Mouse (Mus musculus): ENCODE results near the gene Ttc37. TPM values are rescaled to one million over a fixed set of nuclear protein-coding genes. Genes with fewer than 3 reads are reported as not detected.
A peak's percentile ranks its signal among the peaks of the same experiment; 100 is the strongest.

The Ttc37 gene
- 12.5 and 18.6 TPM in 2 replicates for polyA plus RNA-seq (2012; ENCODE audit: insufficient read depth, insufficient read length, missing spikeins)

GRCm38 (mm10) chr13:76098493-76099303, at the start of gene Ttc37, which contains the start of gene Arsk:
Gene Ttc37 (plus strand): TSS chr13:76098734.
Gene Arsk (minus strand): TSS chr13:76098660.
- Histone ChIP-seq H3K4me1 (ENCODE audit: control insufficient read depth, insufficient read depth, insufficient read length, low read length) (no peaks in the 10 kb centered on the region; the same call in 1 of the 2 replicates), H3K27ac (replicated peaks; ENCODE audit: low read depth, low read length) (peak within 1 kb of the TSS; percentile 91), H3K4me3 (ENCODE audit: insufficient read depth, low read depth, low read length) (peak within 1 kb of the TSS; percentile 86)

- peaks cover 4% of the 10 kb centered on the region; the same call in 1 of the 2 replicates for H3K4me1 ChIP-seq (ENCODE audit: control insufficient read depth, insufficient read depth, insufficient read length, low read length)
- H3K27ac ChIP-seq (replicated peaks; ENCODE audit: low read depth, low read length) = no peak overlapping the region
- H3K4me3 ChIP-seq (ENCODE audit: insufficient read depth, low read depth, low read length) = peak overlapping the region; percentile 51
Measured at GRCm38 (mm10) chr13:76055391-76056232, 42.9 kb upstream of the Ttc37 start.

GRCm38 (mm10) chr13:76056261-76056724, 42.2 kb upstream of the Ttc37 start:
- Histone ChIP-seq H3K27ac (replicated peaks; ENCODE audit: low read depth, low read length) (no peak overlapping the region), H3K4me1 (ENCODE audit: control insufficient read depth, insufficient read depth, insufficient read length, low read length) (peaks cover 4% of the 10 kb centered on the region; the same call in 1 of the 2 replicates), H3K4me3 (ENCODE audit: insufficient read depth, low read depth, low read length) (peak overlapping the region; percentile 51)

- Histone ChIP-seq H3K27ac (replicated peaks; ENCODE audit: low read depth, low read length) (no peak within 1 kb of the TSS), H3K4me1 (ENCODE audit: control insufficient read depth, insufficient read depth, insufficient read length, low read length) (peaks cover 4% of the 10 kb centered on the region; the same call in 1 of the 2 replicates), H3K4me3 (ENCODE audit: insufficient read depth, low read depth, low read length) (peak within 1 kb of the TSS; percentile 51)
Measured at GRCm38 (mm10) chr13:76056896-76057266, 41.7 kb upstream of the Ttc37 start, which contains the start of gene Gpr150. Gene Gpr150 (minus strand): TSS chr13:76056996.

DNA sequence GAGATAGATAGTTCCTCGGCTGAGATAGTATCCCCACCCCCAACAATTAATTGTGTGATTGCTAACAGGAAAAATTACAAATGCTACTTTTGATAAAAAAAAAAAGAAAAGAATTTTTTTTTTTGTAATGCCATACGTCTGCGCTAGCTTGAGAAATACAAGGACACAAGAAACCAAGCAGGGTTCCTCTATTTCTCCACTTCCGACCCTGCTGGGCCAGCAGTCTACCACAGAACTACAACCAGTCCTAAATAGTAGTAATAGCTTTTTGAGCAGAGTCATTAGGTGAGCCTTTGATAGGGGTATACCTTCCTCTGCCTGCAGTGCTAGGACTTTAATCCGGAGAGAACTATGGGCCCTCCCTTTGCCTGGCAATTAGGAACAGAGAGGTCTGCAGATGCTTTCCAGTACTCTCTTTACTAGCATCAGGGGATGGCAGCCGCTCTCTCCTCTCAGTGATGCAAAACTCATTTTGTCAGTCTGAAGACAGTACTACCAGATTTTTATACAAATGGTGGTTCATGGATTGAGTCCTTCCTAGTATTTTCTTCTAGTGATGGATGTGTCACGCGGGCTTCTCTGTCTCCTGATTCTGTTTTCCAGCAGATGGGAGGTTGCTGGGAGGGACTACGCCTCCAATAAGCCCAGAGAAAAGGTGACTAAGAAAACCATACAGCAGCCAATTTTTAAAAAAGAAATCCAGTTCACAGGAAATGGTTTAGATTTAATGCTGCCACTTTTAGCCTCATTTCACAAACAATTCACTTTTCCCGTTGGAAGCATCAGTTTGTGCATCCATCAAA, 41.1 kb upstream of the Ttc37 start:
- Histone ChIP-seq H3K4me3 (ENCODE audit: insufficient read depth, low read depth, low read length) (no peak overlapping the region), H3K27ac (replicated peaks; ENCODE audit: low read depth, low read length) (no peak overlapping the region), H3K4me1 (ENCODE audit: control insufficient read depth, insufficient read depth, insufficient read length, low read length) (peaks cover 4% of the 10 kb centered on the region; the same call in 1 of the 2 replicates)

- no peak overlapping the region for H3K27ac ChIP-seq (replicated peaks; ENCODE audit: low read depth, low read length)
Measured at GRCm38 (mm10) chr13:76059591-76059990, 38.9 kb upstream of the Ttc37 start.

DNA sequence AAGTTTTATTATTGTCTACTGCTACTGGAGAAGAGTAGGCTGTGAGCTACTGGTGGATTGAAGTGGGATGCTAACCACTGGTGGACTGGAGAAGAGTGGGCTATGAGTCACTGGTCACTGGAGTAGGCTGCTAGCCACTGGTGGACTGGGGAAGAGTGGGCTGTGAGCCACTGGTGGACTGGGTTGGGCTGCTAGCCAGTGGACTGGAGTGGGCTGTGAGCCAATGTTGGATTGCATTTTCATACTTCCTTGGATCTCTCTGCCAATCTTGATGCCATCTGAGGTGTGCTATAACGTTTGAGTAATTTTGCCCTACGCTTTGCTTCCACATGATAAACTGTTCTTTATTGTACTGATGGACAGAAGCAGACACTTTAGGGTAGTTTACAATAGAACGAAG, 36.4 kb upstream of the Ttc37 start:
- no peak overlapping the region for H3K27ac ChIP-seq (replicated peaks; ENCODE audit: low read depth, low read length)
- H3K4me1 ChIP-seq (ENCODE audit: control insufficient read depth, insufficient read depth, insufficient read length, low read length) = no peaks in the 10 kb centered on the region
- no peak overlapping the region for H3K4me3 ChIP-seq (ENCODE audit: insufficient read depth, low read depth, low read length)

More at GRCm38 (mm10) chr13:76059591-76059990, 38.9 kb upstream of the Ttc37 start:
- Histone ChIP-seq H3K4me1 (ENCODE audit: control insufficient read depth, insufficient read depth, insufficient read length, low read length) (peaks cover 4% of the 10 kb centered on the region; the same call in 1 of the 2 replicates), H3K4me3 (ENCODE audit: insufficient read depth, low read depth, low read length) (no peak overlapping the region)

GRCm38 (mm10) chr13:76062569-76062968, 36.0 kb upstream of the Ttc37 start:
- H3K4me3 ChIP-seq (ENCODE audit: insufficient read depth, low read depth, low read length) = no peak overlapping the region
- H3K27ac ChIP-seq (replicated peaks; ENCODE audit: low read depth, low read length) = no peak overlapping the region
- no peaks in the 10 kb centered on the region for H3K4me1 ChIP-seq (ENCODE audit: control insufficient read depth, insufficient read depth, insufficient read length, low read length)

- Histone ChIP-seq H3K27ac (replicated peaks; ENCODE audit: low read depth, low read length) (no peak overlapping the region), H3K4me3 (ENCODE audit: insufficient read depth, low read depth, low read length) (no peak overlapping the region), H3K4me1 (ENCODE audit: control insufficient read depth, insufficient read depth, insufficient read length, low read length) (no peaks in the 10 kb centered on the region)
Measured at GRCm38 (mm10) chr13:76063548-76063947, 35.0 kb upstream of the Ttc37 start.

DNA sequence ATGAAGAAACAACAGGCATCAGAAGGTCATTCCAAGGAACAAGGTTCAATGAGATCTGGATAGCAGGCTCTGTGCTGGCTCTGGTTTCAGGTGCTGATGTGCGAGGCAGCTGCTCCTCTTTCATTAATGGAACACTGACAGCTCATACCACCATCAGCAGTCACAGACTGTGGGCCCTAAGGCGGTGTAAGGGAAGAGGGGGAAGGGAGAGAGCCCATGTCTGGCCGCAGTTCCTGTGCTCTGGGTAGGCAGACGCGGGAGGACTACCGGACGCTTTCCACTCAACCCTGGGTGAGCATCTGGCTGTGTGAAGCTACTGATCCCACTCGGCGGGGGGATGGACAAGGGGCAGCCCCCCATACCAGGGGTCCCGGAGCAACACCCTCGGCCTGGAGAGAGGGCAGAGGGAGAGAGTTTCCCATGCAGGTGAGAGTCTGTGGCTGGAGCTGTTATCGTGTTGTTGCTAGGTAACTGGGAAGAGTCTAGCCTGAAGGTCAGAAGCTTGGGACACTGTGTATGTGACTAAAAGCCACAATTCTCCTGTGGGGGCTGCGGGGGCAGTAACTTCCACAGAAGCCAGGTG, 34.1 kb upstream of the Ttc37 start:
- H3K4me3 ChIP-seq (ENCODE audit: insufficient read depth, low read depth, low read length) = no peak overlapping the region
- H3K27ac ChIP-seq (replicated peaks; ENCODE audit: low read depth, low read length) = no peak overlapping the region
- H3K4me1 ChIP-seq (ENCODE audit: control insufficient read depth, insufficient read depth, insufficient read length, low read length) = no peaks in the 10 kb centered on the region

DNA sequence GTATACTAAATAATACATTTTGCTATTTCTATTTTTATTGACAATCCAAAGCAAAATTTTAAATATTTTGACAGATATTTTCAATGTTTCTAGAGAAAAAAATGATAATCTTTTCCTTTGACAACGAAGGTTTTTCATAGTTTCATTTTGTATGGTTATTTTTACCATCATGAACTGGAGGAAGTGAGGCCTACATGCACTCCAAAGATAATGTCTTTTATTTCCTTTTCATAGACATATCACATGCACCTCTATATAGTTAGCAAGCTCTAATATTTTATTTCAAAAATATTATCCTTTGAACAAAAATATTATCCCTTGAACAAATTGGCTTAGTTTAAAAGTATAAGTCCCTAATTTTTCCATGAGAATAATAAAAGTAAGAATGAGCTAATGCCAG, 24.2 kb upstream of the Ttc37 start:
- no peaks in the 10 kb centered on the region for H3K4me1 ChIP-seq (ENCODE audit: control insufficient read depth, insufficient read depth, insufficient read length, low read length)
- no peak overlapping the region for H3K4me3 ChIP-seq (ENCODE audit: insufficient read depth, low read depth, low read length)
- no peak overlapping the region for H3K27ac ChIP-seq (replicated peaks; ENCODE audit: low read depth, low read length)

DNA sequence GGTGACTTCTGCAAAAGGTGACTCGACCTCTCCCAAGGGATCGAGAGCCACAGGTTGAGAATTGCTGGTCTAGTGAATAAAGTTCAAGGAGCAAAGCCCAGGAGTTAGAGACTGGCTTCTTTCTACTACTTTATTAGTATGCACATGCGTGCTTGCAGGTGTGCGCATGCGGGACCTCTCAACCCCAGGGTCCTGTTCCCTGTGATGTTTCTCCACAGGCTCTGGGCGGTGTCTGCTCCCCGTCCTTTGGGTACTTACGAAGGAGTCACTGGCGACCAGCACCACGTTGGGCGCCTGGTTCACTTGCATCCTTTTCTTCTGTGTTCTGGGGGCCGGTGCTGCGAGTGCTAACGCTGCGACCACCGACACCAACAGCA, 430 bp upstream of the Ttc37 start:
- H3K4me3 ChIP-seq (ENCODE audit: insufficient read depth, low read depth, low read length) = peak overlapping the region; percentile 81

DNA sequence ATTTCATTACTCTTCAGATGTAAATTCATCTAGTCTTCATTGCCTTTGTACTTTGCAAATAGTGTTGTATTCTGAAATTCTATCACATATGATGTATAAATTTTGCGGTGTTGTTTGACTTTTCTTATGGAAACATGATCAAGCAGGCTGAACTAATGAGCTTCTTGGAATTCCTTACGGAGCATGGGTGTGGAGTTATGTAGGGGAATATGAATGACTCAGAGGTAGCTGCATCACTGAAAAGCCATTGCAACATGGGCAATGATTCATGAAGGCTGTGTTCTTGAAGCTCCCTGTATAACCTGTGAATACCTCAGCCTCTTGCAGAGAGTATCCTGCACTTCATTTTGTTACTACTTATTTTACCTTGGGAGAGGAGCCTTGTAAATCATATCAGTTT, 3.5 kb downstream of the Ttc37 start:
- no peak overlapping the region for H3K27ac ChIP-seq (replicated peaks; ENCODE audit: low read depth, low read length)
- no peak overlapping the region for H3K4me3 ChIP-seq (ENCODE audit: insufficient read depth, low read depth, low read length)

More for the DNA sequence above, 430 bp upstream of the Ttc37 start:
- Histone ChIP-seq H3K27ac (replicated peaks; ENCODE audit: low read depth, low read length) (peak overlapping the region; percentile 23; the same call in 1 of the 2 replicates), H3K4me1 (ENCODE audit: control insufficient read depth, insufficient read depth, insufficient read length, low read length) (no peaks in the 10 kb centered on the region; the same call in 1 of the 2 replicates)

More for the DNA sequence above, 3.5 kb downstream of the Ttc37 start:
- H3K4me1 ChIP-seq (ENCODE audit: control insufficient read depth, insufficient read depth, insufficient read length, low read length) = no peaks in the 10 kb centered on the region; the same call in 1 of the 2 replicates

Data from brown adipose tissue, adult 24 weeks (tissue).